Mouse (Mus musculus) adrenal gland, adult 18-20 months (tissue): ENCODE measurements around the gene Kcna10. TPM values are rescaled to one million over a fixed set of nuclear protein-coding genes. Genes with fewer than 3 reads are reported as not detected.

Source experiments
- DNase-seq, 2 experiments: peaks; one replicate each; pipeline ENCODE4 v3.0.0; 2021 to 2022; ENCODE audit warnings: low spot score in 2 of 2
- total RNA-seq, 2 experiments: library from RNA; stranded (reverse); gene quantifications; 1 replicate in 1 of 2; 2 replicates in 1 of 2; pipeline ENCODE4 v1.2.3; 2021

Gene Kcna10
- total RNA-seq, 2 experiments from 2014 or later = not detected

- no peak for DNase-seq
Measured at GRCm38 (mm10) chr3:107201310-107202180, 18.7 kb downstream of the Kcna10 start.

- DNase-seq = no peak
Measured at GRCm38 (mm10) chr3:107204413-107204812, 21.6 kb downstream of the Kcna10 start.

GRCm38 (mm10) chr3:107205170-107205569, 22.3 kb downstream of the Kcna10 start:
- no peak for DNase-seq

GRCm38 (mm10) chr3:107205994-107206393, 23.1 kb downstream of the Kcna10 start:
- peak; percentile 69 to 73 for DNase-seq

GRCm38 (mm10) chr3:107206490-107207150, 23.8 kb downstream of the Kcna10 start:
- DNase-seq = no peak

- no peak for DNase-seq
Measured at GRCm38 (mm10) chr3:107207625-107208253, 24.9 kb downstream of the Kcna10 start.

- DNase-seq = no peak
Measured at GRCm38 (mm10) chr3:107214606-107215005, 31.8 kb downstream of the Kcna10 start.

- DNase-seq = no peak
Measured at GRCm38 (mm10) chr3:107216400-107217100, 33.7 kb downstream of the Kcna10 start.

GRCm38 (mm10) chr3:107217101-107217480, 34.2 kb downstream of the Kcna10 start:
- DNase-seq = no peak

GRCm38 (mm10) chr3:107218572-107218971, 35.7 kb downstream of the Kcna10 start:
- no peak for DNase-seq

- DNase-seq = no peak
Measured at GRCm38 (mm10) chr3:107221608-107222007, 38.8 kb downstream of the Kcna10 start, which contains the start of gene Cym. Gene Cym (minus strand): TSS chr3:107221732.

- no peak for DNase-seq
Measured at GRCm38 (mm10) chr3:107223230-107223629, 40.4 kb downstream of the Kcna10 start.

GRCm38 (mm10) chr3:107225820-107226219, 43.0 kb downstream of the Kcna10 start:
- DNase-seq = no peak

GRCm38 (mm10) chr3:107229221-107229620, 46.4 kb downstream of the Kcna10 start:
- DNase-seq = no peak

GRCm38 (mm10) chr3:107229822-107230221, 47.0 kb downstream of the Kcna10 start:
- DNase-seq = no peak

GRCm38 (mm10) chr3:107230527-107230926, 47.7 kb downstream of the Kcna10 start, which contains the start of gene A630076J17Rik:
Gene A630076J17Rik (plus strand): TSS chr3:107230614.
- DNase-seq = no peak

- DNase-seq = no peak
Measured at GRCm38 (mm10) chr3:107231202-107231601, 48.3 kb downstream of the Kcna10 start.

GRCm38 (mm10) chr3:107233351-107233813, 50.5 kb downstream of the Kcna10 start:
- DNase-seq = peak; percentile 81 to 88

- no peak for DNase-seq
Measured at GRCm38 (mm10) chr3:107233945-107234344, 51.1 kb downstream of the Kcna10 start.

GRCm38 (mm10) chr3:107238051-107238450, 55.2 kb downstream of the Kcna10 start:
- DNase-seq = no peak

- no peak for DNase-seq
Measured at GRCm38 (mm10) chr3:107238471-107238980, 55.7 kb downstream of the Kcna10 start.
